Mouse (Mus musculus): ENCODE measurements at regions not wholly inside any gene's neighbourhood (a gene's known extent, or its start where the extent isn't known, plus 50 kb on each side); places are given as distances from the start of the nearest gene placed in this dataset.

DNA sequence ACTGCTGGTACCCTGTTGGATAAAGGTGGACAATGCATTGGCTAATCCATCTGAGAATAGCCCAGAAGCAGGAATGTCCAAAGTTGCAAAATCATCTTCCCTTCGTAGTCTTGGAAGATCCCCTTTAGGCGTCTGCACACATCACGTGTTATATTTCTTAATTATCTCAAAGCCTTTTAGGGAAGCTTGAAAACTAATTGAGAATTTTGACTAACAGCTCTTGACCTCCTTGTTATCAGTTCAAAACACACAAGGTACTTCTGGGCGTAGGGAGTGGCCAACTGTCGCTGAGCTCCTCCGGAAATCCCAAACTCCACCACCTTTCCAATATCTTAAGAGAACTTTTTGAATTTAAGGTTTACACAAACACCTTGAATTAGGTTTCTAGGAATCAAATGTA, 227.6 kb upstream of the Myocd start:
- DNase-seq (ENCODE audit: low spot score in 2 of 2), result no peak

DNA sequence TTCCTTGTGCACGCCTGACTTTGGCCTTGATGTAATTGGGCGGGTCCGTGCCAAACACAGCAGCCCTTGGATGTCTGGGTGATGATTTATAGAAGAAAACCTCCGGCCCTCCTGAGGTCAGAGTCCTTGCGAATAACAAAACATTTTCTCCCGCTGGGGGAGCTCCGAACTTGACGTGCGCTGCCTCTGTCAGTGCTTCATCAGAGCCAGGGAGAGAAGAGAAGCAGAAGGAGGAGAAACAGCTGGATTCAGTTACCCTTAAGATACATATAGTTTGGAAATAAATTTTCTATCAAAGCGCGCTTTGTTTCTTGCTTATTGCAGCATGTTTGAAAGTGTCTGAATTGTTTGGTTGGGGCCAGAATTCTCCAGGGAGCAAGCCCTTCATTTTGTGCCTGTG, 225.2 kb upstream of the Myocd start:
- no peak for DNase-seq (ENCODE audit: low spot score in 2 of 2)

DNA sequence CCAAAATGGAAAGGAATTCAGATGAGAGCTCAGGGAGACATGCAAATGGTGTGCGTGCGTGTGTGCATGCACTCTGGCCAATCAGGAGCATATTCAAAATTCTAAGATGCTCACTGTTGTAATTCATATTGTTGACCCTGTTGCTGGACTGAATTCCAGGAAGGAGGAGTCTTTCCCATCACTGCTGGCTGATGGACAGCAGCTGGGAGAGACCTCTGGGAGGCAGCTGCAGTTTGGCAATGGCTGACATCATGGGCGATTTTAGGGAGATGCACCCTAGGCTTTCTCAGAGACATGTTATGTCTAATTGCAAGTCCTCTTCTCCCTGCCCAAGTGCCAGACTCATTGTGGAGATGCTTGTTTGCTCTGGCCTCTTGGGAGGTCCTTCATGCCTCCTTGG, 220.6 kb upstream of the Myocd start:
- no peak for DNase-seq (ENCODE audit: low spot score in 2 of 2)

DNA sequence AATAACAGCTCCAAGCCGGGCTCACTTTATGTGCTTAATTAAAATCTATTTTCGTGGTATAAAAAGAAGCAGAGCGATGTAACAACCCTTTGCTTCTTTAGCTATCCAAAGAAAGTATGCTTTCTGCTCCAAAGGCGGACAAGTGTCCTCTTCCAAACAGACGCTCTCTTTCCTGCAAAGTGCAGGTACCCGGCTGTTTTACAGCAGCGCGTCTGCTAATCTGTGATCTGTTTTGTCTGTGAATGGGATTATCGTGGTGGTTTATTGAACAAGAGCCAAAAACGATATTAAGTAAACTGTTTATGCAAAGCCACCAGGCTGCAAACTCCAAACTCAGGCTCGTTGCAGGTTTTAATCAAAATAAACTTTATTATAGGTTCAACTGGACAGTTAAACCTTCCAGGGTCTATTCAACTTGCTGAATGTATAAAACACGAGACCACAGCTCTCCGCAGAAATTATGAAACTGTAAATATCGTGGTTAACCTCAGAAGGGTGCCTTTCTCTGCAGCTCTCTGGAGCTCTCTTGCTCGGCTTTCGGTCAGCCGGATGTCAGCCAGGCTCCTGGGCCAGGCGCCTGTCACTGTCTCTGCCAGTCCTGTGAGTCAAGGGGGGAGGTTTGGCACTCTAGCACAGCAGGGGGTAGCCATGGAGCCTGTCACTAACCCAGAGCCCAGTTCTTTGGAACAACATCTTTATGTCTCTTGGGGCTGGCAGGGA, 206.2 kb upstream of the Myocd start:
- no peak for DNase-seq (ENCODE audit: low spot score in 2 of 2)

DNA sequence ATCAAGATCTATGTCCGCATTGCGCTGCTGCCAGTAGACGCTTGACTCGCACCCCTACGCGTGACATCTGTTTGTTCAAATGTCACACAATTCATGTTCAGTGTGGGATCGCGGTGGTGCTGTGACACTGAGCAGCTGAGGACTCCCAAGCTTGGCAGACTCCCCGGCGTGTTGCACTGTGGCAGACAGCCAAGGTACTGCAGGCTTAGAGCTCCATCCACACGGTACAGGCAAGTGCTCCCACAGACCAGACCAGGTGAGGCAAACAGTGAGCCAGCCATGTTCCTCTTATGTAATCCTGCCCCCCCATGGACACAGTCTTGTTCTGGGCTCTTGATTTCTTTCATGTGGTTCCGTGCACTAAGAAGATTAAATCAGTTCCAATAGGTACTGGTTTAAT, 205.5 kb upstream of the Myocd start:
- peak in 1 of 2 experiments; percentile 52 for DNase-seq (ENCODE audit: low spot score in 2 of 2)

GRCm38 (mm10) chr11:65469762-65470741, 200.3 kb upstream of the Myocd start:
- no peak for DNase-seq (ENCODE audit: low spot score in 2 of 2)

DNA sequence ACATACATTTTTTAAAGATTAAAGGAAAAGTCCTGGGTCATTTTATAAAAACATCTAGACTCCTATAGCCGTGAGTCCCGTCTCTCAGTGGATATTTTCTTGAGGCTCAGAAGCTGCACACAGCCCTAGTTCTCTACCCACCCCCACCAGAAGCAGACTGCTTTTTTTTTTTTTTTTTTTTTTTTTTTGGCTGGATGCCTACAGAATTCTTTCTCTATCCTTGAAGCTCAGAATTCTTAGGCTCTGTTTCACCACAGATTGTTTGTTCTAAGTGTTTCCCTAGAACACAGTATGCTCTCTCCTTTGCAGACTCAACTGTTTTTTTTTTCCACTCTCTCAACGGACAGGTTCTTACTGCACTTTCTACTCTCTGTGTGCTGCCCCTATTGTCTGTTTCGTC, 191.3 kb upstream of the Myocd start:
- no peak for DNase-seq (ENCODE audit: low spot score in 2 of 2)

GRCm38 (mm10) chr11:65448436-65448835, 178.6 kb upstream of the Myocd start:
- no peak for DNase-seq (ENCODE audit: low spot score in 2 of 2)

- no peak for DNase-seq (ENCODE audit: low spot score in 2 of 2)
Measured at GRCm38 (mm10) chr11:65443466-65444024, 173.8 kb upstream of the Myocd start.

DNA sequence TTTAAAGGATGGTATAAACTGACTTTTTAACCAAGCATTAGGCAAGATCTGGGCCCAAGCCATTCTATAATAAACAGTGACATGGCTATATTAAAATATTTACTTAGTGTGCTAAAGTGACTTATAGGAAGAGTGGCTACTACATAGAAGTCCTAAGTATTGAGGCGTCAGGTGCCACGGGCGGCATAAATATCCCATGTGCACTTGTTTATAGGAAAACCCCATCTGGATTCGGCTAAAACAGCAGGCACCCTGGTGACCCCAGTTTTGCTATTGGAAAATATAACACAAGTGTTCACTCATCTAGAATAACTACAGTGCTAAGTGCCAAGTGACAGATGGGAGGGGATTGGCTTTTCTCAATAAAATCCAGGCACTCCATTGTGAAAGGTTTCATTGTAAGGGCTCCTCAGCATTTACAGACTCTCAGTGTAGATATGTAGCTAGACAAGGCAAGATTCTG, 165.9 kb upstream of the Myocd start:
- no peak for DNase-seq (ENCODE audit: low spot score in 2 of 2)

GRCm38 (mm10) chr11:65421889-65422288, 152.1 kb upstream of the Myocd start:
- no peak for DNase-seq (ENCODE audit: low spot score in 2 of 2)

GRCm38 (mm10) chr11:65408621-65409020, 138.8 kb upstream of the Myocd start:
- no peak for DNase-seq (ENCODE audit: low spot score in 2 of 2)

- DNase-seq (ENCODE audit: low spot score in 2 of 2), result no peak
Measured at GRCm38 (mm10) chr11:65402460-65403154, 132.8 kb upstream of the Myocd start.

DNA sequence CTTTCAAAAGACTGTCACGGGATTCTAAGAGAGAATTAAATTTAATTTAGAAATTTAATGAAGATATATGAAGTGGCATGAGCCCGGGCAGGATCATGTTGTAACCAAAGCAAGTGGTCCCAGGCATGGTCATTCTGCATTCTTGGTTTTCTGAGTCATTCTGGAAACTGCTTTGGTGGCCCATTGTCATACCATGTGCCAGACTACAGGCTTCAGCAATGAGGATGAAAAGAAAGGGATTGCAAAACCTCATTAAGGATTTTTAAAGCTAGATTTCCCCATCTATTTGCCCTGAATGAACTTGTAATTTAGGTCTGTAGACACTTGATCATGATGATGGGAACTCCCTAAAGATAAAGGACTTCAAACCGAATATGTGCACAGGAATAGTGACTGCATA, 119.4 kb upstream of the Myocd start:
- DNase-seq (ENCODE audit: low spot score in 2 of 2), result no peak

- no peak for DNase-seq (ENCODE audit: low spot score in 2 of 2)
Measured at GRCm38 (mm10) chr11:65386291-65387061, 116.7 kb upstream of the Myocd start.

DNA sequence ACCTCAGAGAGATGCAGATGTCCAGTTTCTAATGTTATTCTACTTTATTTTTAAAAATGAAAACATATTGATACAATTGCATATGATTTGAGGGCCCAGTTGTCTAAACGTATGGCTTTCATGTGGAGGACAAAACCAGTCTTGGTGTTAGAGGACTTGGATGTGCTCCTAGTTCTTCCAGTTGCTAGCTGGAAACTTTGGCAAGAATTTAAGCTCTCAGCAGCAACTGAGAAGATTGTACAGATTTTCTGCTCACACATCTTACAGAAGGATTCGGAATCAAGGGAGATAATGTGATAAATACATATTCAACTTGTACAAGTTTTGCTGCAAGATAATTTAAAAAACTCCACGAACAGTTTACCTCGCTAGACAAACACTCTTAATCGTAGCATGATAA, 105.6 kb upstream of the Myocd start:
- DNase-seq (ENCODE audit: low spot score in 2 of 2), result no peak

DNA sequence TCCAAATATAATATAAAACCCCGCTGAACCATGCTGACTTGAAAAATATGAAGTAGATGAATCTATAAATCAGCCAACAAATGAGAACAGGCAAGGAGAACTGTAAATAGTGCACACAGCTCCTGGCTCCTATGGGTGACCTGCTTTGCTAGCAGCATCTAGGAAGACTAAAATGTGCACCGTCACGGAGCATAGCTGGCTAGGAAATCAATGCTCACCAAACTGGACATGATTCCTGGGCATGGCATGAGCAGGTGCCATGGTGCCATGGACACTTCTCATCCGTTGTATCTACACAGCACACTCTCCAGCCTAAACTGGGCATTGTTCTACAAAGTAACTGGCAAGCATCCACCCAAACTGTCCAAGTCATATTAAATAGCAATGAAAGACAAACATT, 103.3 kb upstream of the Myocd start:
- no peak for DNase-seq (ENCODE audit: low spot score in 2 of 2)

DNA sequence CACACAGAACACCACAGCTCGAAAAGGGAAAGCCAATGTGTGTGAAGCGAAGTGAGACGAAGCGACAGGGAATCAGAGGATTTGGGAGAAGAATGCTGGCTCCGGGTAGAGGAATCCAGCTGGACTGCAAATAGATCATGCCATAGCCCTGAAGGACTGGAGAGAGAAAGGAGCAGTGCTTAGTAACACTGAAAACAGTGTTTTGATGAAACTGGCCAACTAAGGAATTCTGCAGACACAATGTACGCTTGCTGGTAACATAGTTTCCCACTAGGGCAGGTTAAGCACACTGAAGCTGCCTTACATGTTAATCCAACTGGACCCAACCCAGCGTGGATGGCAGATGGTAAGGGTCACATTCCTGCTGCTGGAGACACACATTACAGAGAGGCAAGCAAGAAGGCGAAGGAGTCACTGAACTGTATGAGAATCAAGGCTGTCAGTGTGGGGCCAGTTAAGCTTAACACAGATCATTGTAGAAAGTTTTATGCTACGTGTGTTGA, 102.6 kb upstream of the Myocd start:
- no peak for DNase-seq (ENCODE audit: low spot score in 2 of 2)

- no peak for DNase-seq (ENCODE audit: low spot score in 2 of 2)
Measured at GRCm38 (mm10) chr11:65367825-65368224, 98.0 kb upstream of the Myocd start.

GRCm38 (mm10) chr11:65366677-65367370, 97.0 kb upstream of the Myocd start:
- DNase-seq (ENCODE audit: low spot score in 2 of 2), result no peak
